Mouse (Mus musculus): Measurements from ENCODE around the gene Prss48.
"Not testable (repeated sequence)": the region's sequence is repeated elsewhere in the genome, so short reads cannot be mapped to it uniquely, and the experiment has no call there.

Gene Prss48

GRCm38 (mm10) chr3:86004751-86005150 is 2.5 kb upstream of the Prss48 start:
- no peak for ATAC-seq (ENCODE audit: low TSS enrichment)

DNA sequence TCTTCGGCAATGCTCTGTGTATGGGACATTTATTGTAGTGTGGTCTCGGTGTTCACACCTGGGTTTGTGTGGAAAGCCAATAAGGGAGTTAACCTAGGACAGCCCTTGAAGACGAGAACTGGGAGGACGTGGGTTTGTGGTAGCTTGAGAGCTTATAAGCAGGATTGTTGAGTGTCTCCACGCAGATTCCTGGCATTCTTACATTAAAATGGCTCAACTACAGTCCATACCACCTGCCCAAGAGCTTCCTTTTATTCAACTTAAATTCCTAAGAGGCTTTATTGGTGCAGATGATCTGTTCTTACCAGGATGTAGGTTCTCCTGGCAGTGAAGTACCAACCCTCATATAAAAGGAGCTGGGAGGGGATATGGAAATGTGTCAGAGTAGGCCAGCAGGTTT is 649 bp upstream of the Prss48 start:
- ATAC-seq (ENCODE audit: low TSS enrichment): no peak

DNA sequence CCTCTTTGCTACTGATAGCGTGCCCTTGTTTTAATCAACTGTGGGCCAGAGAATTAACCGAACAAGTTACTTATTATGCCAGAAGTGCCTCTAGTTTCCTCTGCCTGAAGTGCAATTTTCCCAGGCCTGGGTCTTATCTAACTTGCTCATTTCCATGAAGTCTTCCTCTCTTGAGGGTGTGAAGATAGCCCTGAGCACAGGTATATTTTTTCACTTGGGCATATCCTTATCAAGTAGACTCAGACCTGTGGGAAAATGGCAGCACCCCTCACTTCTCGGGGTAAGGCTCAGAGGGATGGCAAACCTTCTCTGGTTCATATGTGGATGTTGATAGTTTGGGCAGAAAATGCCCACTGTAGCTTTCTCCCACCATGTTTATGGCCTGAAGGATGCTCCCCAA is 1.0 kb downstream of the Prss48 start:
- no peak for ATAC-seq (ENCODE audit: low TSS enrichment)

DNA sequence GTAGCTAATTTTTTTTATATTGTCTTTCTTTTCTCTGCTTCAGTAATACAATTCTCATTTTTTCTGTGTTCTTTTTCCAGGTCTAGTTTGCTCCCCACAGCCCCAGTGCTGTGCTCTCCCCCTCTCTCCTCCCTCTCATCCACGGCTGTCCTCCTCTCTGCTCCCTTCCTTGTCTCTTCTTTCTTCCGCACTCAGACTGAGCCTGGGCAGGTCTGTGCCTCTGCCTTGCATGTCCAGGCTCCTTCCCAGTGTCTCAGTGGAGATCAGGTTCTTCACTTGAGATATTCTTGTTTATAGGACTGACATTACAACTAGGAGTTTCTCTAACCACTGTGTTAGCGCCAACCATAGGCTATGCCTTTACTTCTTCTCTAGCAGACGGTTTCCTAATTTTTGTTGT is 7.6 kb downstream of the Prss48 start:
- ATAC-seq (ENCODE audit: low TSS enrichment): no peak

DNA sequence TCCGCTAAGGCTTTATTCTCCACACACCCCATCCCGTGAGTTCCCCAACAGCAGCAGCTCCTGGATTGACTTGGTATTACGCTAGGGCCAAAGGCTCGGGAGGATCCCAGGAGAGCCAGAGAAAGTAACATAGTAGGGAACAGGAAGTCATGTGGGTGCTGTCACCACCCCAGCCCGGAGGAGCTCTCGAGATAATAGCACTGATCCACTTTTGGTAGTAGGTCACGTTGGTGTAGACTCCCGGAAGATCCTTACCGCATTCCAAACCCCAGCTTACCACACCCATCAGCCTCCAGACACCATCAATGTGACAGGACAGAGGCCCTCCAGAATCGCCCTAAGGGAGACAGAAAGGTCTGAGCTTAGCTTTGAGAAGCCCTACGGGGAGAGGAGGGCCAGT is 8.5 kb downstream of the Prss48 start:
- no peak for ATAC-seq (ENCODE audit: low TSS enrichment)

- no peak for ATAC-seq (ENCODE audit: low TSS enrichment)
Measured at GRCm38 (mm10) chr3:85991802-85992156, 10.5 kb downstream of the Prss48 start.

DNA sequence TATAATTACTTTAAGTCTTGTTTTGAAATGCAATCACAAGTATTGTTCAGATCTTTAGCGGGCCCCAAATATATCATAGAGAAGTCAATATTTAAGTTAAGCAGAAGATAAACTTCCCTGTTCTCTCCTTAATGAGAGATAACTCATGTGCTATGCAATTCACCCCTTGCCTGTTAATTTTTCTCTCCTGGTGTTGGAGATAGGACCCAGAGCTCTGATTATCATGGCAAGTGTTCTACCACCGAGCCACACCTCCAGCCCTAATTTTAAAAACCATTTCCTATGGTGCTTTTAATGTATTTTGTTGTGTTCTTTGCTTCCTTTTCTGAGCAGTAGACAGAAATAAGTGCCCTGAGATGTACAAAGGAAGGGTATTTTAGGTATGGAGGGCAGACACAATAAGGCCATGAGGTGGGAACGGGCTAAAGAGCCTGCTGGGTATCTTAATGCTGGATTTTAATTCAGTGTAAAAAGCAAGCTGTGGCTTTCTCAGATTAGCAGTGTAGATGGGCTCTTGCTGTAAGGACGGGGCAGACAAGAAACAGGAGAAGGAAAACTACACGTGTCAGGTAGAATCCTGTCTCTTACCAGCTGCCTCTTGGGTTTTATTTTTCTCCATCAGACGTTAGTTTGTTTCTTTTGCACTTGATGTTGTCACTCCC is 11.0 kb downstream of the Prss48 start:
- no peak for ATAC-seq (ENCODE audit: low TSS enrichment)

- ATAC-seq (ENCODE audit: low TSS enrichment): no peak
Measured at GRCm38 (mm10) chr3:85987225-85987624, 15.1 kb downstream of the Prss48 start.

- ATAC-seq (ENCODE audit: low TSS enrichment): no peak
Measured at GRCm38 (mm10) chr3:85984537-85984936, 17.8 kb downstream of the Prss48 start.

- ATAC-seq (ENCODE audit: low TSS enrichment): not testable (repeated sequence)
Measured at GRCm38 (mm10) chr3:85981761-85982160, 20.5 kb downstream of the Prss48 start.

DNA sequence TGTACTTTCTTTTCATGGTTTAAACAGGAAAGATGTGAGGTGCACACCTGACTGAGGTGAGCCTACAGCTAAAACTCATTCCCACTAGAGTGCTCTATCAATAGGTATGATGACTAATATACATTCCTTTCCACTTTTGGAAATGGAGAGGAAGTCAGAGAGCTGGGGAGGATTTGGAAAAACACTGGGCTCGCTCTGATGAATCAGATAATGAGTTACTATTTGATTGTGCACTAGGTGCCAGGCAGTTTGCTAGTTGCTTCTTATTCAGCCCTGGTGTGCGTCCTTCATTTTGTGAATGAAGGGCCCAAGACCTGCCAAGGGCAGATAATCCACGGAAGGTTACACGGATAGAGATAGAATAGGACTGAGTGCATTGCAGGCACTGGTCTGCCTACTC is 22.3 kb downstream of the Prss48 start:
- ATAC-seq (ENCODE audit: low TSS enrichment): no peak

- ATAC-seq (ENCODE audit: low TSS enrichment): no peak
Measured at GRCm38 (mm10) chr3:85974451-85974850, 27.8 kb downstream of the Prss48 start.

DNA sequence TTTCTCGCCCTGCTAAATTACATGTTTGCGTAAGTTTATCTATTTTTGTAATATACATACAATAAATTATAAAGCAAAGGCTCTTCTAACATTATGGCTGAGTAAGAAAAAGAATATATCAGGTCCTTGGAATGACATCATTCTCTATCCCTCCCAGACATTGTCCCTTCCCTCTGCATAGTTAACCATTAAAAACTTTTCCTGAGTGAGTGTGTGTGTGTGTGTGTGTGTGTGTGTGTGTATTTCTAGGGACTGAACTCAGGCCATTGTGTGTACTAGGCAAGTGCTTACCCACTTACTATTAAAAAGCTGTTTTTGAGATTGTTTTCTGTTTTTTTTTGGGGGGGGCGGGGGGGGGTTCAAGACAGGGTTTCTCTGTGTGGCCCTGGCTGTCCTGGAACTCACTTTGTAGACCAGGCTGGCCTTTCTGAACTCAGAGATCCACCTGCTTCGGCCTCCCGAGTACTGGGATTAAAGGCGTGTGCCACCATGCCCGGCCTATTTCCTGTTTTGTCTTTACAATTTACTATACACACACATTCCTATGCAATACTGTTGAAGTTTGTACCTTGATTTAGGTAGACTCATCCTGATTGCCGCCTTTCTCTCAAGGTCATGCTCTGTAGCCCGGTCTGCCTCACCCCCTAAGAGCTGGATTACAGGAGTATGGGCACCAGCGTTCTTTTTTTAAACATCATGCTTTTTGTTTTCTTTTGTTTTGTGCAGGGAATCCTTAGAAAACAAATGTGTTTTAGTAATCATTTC is 28.7 kb downstream of the Prss48 start:
- no peak for ATAC-seq (ENCODE audit: low TSS enrichment)

GRCm38 (mm10) chr3:85971599-85971975 is 30.7 kb downstream of the Prss48 start:
- ATAC-seq (ENCODE audit: low TSS enrichment): no peak

GRCm38 (mm10) chr3:85970742-85971598 is 31.3 kb downstream of the Prss48 start, which contains the start of gene Sh3d19:
TSS of gene Sh3d19 (plus strand) at chr3:85971109.
- ATAC-seq (ENCODE audit: low TSS enrichment): peak; percentile 95

DNA sequence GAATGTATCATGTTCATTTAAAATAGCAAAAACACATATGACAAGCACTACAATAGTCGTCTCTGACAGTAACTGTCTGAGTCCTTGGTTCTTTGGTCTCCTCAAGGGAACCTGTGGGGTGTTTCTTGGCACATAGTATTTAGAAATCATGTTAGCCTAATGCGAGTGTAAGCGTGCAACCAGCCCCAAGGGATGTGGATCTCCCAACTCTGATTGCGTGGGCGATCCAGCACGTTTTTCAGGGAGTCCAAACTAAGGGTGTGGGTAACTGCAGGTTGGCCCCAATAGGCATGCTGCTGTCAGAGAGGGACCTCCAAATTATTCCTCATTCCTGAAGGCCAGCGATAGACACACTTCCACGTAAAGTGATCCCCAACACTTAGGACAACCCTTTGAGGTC is 33.3 kb downstream of the Prss48 start:
- no peak for ATAC-seq (ENCODE audit: low TSS enrichment)

GRCm38 (mm10) chr3:85965479-85965878 is 36.8 kb downstream of the Prss48 start:
- no peak for ATAC-seq (ENCODE audit: low TSS enrichment)

DNA sequence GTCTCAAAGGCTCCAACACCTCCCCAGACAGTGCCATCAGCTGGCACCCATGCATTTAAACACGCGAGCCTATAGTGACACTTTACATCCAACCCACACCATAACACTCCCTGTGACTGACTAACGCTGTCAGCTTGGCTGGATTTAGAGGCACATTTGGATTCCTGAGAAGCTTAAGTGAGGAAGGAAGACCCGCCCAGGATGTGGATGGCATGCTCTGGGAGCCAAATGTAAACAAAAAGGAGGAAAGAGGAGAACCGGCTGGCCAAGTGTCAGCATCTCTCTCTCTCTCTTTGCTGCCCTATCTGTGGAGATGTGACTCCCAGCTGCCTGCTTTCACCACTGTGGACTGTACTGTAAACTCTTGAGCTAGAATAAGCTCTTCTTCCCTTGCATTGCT is 41.2 kb downstream of the Prss48 start:
- peak; percentile 62; the same call in 1 of the 2 replicates for ATAC-seq (ENCODE audit: low TSS enrichment)

- ATAC-seq (ENCODE audit: low TSS enrichment): no peak
Measured at GRCm38 (mm10) chr3:85959669-85960068, 42.6 kb downstream of the Prss48 start.

GRCm38 (mm10) chr3:85955704-85956103 is 46.6 kb downstream of the Prss48 start:
- no peak for ATAC-seq (ENCODE audit: low TSS enrichment)

GRCm38 (mm10) chr3:85955269-85955668 is 47.0 kb downstream of the Prss48 start:
- ATAC-seq (ENCODE audit: low TSS enrichment): no peak

- no peak for ATAC-seq (ENCODE audit: low TSS enrichment)
Measured at GRCm38 (mm10) chr3:85952696-85953283, 49.5 kb downstream of the Prss48 start.

Measured in frontal cortex, adult (tissue).